Mouse (Mus musculus): Measurements from ENCODE around the gene Hist1h2ag.

Gene Hist1h2ag

GRCm38 (mm10) chr13:22008707-22009106 lies 34.0 kb downstream of the Hist1h2ag start:
- DNase-seq (ENCODE audit: low spot score), result no peak

- no peak for DNase-seq (ENCODE audit: low spot score)
Observed at GRCm38 (mm10) chr13:22007872-22008271, 34.9 kb downstream of the Hist1h2ag start.

- no peak for DNase-seq (ENCODE audit: low spot score)
Observed at GRCm38 (mm10) chr13:22007121-22007510, 35.6 kb downstream of the Hist1h2ag start.

- no peak for DNase-seq (ENCODE audit: low spot score)
Observed at GRCm38 (mm10) chr13:22006334-22007120, 36.2 kb downstream of the Hist1h2ag start.

DNA sequence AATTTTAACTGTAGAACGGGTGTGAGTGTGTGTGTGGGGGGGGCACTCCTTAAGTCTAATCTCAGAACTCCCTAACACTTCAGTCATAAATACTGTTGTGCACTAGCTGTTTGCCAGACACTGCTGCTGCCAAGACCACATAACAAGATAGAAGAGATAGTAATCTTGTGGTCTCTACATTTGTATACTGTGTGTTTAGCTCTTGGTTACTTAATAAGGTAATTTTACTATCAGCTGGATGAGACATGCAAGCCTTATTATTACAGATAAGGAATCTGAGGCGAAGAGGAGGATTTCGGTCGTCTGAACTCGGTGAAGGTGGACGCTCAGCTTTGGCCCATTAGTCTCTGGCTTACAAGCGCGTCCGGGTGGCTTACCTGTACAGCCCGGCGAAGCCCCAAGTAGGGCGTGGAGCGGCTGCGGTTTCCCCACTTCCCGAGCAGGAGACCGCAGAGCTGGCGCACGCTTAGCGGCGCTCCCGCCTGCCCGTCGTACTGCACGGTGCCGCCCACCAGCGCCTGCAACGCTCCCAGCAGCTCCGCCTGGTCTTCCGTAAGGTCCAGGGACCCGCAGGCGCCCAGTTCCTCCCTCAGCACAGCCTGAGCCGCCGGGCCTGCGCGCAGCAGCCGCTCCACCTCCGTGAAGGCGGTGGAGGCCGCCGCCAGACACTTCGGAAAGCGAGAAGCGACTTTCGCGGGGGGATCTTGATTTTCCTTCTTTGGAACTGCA lies 37.0 kb downstream of the Hist1h2ag start:
- no peak for DNase-seq (ENCODE audit: low spot score)

- no peak for DNase-seq (ENCODE audit: low spot score)
Observed at GRCm38 (mm10) chr13:22001823-22002222, 40.9 kb downstream of the Hist1h2ag start.

DNA sequence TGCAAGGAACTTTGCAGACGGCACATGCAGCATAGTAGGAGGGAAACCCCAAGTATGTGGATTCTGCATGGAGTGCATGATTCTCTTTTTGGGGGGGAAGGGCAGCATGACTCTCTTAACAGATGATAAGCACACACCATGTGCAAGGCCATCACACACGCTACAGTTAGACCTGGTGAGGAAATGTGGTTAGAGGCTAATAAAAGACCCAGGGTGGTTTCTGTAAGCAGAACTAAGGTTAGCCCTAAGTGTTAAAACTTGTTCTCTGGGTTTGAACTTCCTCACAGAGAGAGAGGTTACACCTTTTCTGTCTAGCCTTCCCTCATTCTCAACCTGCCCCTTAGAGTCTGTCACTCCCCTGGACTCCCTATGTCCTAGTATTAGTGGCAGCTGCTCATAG lies 41.4 kb downstream of the Hist1h2ag start:
- no peak for DNase-seq (ENCODE audit: low spot score)

GRCm38 (mm10) chr13:21999147-21999546 lies 43.6 kb downstream of the Hist1h2ag start:
- DNase-seq (ENCODE audit: low spot score), result no peak

- no peak for DNase-seq (ENCODE audit: low spot score)
Observed at GRCm38 (mm10) chr13:21998412-21998811, 44.3 kb downstream of the Hist1h2ag start.

GRCm38 (mm10) chr13:21997821-21998220 lies 44.9 kb downstream of the Hist1h2ag start:
- no peak for DNase-seq (ENCODE audit: low spot score)

DNA sequence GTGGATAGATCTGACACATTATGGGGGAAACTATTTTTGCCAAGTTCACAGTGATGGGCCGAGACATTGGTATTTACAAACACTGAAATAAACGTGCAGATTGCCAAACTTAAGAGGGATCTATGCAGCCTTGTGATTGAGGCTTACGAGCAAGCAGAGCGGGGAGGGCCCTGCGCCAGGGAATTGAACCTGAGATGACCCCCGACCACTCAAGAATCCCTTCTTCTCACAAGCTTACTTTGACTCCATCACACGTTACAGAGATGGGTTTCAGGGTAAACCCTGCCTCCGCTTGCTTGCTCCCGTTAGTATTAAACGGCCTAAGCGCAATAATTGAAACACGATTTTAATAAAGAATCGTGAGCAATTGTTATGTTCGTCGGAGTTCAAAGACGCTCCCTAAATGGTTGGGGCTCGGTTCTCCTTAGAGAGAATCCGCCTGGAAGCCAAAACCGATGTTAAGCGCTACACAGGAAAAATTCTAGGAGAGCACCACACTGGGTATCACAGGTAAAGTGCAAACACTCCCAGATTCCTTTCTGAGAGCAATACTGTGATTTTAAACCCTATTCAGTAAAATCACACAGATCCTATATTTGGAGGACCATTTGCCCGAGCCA lies 45.4 kb downstream of the Hist1h2ag start:
- DNase-seq (ENCODE audit: low spot score), result no peak

DNA sequence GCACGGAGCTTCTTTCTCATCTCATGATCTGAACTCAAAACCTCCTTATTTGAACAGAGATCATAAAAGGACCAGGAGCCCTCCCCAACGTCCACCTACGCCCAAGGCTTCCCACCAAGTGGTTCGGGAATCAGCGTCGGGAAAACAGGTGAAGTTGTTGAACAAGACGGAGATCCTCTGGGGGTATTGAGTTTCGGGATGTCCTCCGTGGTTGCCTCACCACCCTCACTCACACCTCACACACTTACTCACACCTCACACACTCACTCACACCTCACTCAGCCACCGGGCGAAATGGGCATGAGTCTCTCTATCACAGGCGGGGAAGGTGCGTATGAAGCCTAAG lies 45.9 kb downstream of the Hist1h2ag start:
- no peak for DNase-seq (ENCODE audit: low spot score)

GRCm38 (mm10) chr13:21996101-21996839 lies 46.5 kb downstream of the Hist1h2ag start:
- DNase-seq (ENCODE audit: low spot score), result no peak

GRCm38 (mm10) chr13:21995331-21995914 lies 47.3 kb downstream of the Hist1h2ag start:
- no peak for DNase-seq (ENCODE audit: low spot score)

GRCm38 (mm10) chr13:21994896-21995295 lies 47.8 kb downstream of the Hist1h2ag start:
- DNase-seq (ENCODE audit: low spot score), result no peak

- no peak for DNase-seq (ENCODE audit: low spot score)
Observed at GRCm38 (mm10) chr13:21993957-21994738, 48.6 kb downstream of the Hist1h2ag start.

- DNase-seq (ENCODE audit: low spot score), result no peak
Observed at GRCm38 (mm10) chr13:21992550-21992949, 50.2 kb downstream of the Hist1h2ag start.

Data from adipocyte (in vitro differentiated cells).